Mouse (Mus musculus) gastrocnemius, adult 18-20 months (tissue): ENCODE measurements around the gene Slc38a4. TPM values are rescaled to one million over a fixed set of nuclear protein-coding genes. Genes with fewer than 3 reads are reported as not detected.

Source experiments
- DNase-seq: peaks from one replicate; pipeline ENCODE4 v3.0.0; 2021; ENCODE audit warnings: low spot score
- total RNA-seq, 2 experiments: library from RNA; stranded (reverse); gene quantifications; 2 replicates each; pipeline ENCODE4 v1.2.3; 2021

Slc38a4 gene
- total RNA-seq, 2 experiments from 2014 or later, result 117 to 129 TPM

- DNase-seq, result no peak
Observed at GRCm38 (mm10) chr15:96969792-96970191, 86.0 kb downstream of the Slc38a4 start.

- peak; percentile 71 for DNase-seq
Observed at GRCm38 (mm10) chr15:96968741-96969140, 87.0 kb downstream of the Slc38a4 start.

- no peak for DNase-seq
Observed at GRCm38 (mm10) chr15:96966326-96966725, 89.4 kb downstream of the Slc38a4 start.

GRCm38 (mm10) chr15:96963735-96964134 lies 92.0 kb downstream of the Slc38a4 start:
- no peak for DNase-seq

GRCm38 (mm10) chr15:96963318-96963717 lies 92.4 kb downstream of the Slc38a4 start:
- DNase-seq, result no peak

GRCm38 (mm10) chr15:96960343-96960742 lies 95.4 kb downstream of the Slc38a4 start:
- no peak for DNase-seq

GRCm38 (mm10) chr15:96959247-96959646 lies 96.5 kb downstream of the Slc38a4 start:
- no peak for DNase-seq

- no peak for DNase-seq
Observed at GRCm38 (mm10) chr15:96956699-96957098, 99.1 kb downstream of the Slc38a4 start.

GRCm38 (mm10) chr15:96954389-96954788 lies 101.4 kb downstream of the Slc38a4 start:
- DNase-seq, result no peak

GRCm38 (mm10) chr15:96953938-96954238 lies 101.9 kb downstream of the Slc38a4 start:
- no peak for DNase-seq

- DNase-seq, result peak; percentile 56
Observed at GRCm38 (mm10) chr15:96953112-96953937, 102.4 kb downstream of the Slc38a4 start.

GRCm38 (mm10) chr15:96952488-96952887 lies 103.3 kb downstream of the Slc38a4 start:
- no peak for DNase-seq

GRCm38 (mm10) chr15:96951783-96952182 lies 104.0 kb downstream of the Slc38a4 start:
- no peak for DNase-seq

- DNase-seq, result peak; percentile 30
Observed at GRCm38 (mm10) chr15:96948471-96948870, 107.3 kb downstream of the Slc38a4 start.

Other genes with a start within 250 kb of the Slc38a4 start
- 1 to 10 TPM in 1 of 2 experiments, under 1 TPM in 1; 0.88 to 1.2 TPM for gene Pced1b, start 191.2 kb upstream of the Slc38a4 start, total RNA-seq
- 1 to 10 TPM; 1.3 to 2.1 TPM for gene Amigo2, start 191.3 kb upstream of the Slc38a4 start, total RNA-seq